Mouse (Mus musculus): Measurements from ENCODE around the gene Sez6. TPM values are rescaled to one million over a fixed set of nuclear protein-coding genes. Genes with fewer than 3 reads are reported as not detected.

Sez6 gene
- 0.17 TPM in 1 of 2 replicates, not detected in the other for polyA plus RNA-seq (2015; fragmentation: Nextera tagmentation; extraction: Ambion mirVana)

DNA sequence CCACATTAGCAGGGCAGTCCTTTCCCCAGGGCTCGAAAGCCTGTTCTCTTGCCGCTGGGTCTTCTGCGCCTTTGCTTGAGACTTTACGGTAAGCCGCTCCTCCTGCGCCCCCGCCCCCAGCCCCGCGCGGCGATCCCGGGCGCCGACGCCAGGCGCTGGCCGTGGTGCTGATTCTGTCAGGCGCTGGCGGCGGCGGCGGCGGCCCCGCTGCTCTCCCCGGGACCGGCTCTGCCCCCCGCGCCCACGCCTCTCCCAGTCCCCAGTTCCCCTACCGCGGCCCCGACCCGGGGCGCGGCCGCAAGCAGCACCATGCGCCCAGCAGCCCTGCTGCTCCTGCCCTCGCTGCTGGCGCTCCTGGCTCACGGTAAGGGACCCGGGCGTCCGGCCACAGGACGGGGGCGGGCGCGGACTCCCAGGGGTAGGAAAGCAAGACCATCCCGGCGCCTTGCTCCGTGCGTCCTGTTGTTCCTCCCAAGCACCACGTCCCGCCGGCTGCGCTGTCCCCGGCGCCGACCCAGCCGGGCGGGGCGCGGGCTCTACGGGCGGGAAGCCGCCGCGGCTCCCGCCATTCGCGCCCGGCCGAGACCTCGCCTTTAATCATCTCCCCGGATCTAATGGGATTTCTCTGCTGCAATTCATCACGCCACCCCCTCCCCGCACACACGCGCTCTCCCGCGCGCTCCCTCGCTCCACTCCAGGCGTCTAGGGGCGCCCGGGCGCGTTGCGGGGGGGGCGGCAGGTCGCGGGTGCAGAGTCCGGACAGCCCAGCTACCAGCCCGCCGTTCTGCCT is at the start of gene Sez6:
Sez6 (plus strand) TSS at position 50 of the 790 bp plus-strand sequence.
- WGBS = under 1% methylated on average over 73 of the region's 94 CpGs
- Histone ChIP-seq H3K9ac (ENCODE audit: low read depth, low read length) (no peak within 1 kb of the TSS), H3K4me1 (replicated peaks; ENCODE audit: insufficient read depth, low read length) (peaks cover 8% of the 10 kb centered on the region), H3K27me3 (ENCODE audit: insufficient read depth, low read length) (peaks cover 67% of the 10 kb centered on the region), H3K9me3 (replicated peaks; ENCODE audit: low read length) (no peaks in the 10 kb centered on the region), H3K36me3 (ENCODE audit: insufficient read depth, low read length) (no peaks in the 10 kb centered on the region), H3K4me2 (ENCODE audit: low read length) (peak within 1 kb of the TSS; percentile 82), H3K27ac (no peak within 1 kb of the TSS), H3K4me3 (replicated peaks; ENCODE audit: low read depth, low read length) (peak within 1 kb of the TSS; percentile 40)
- DNase-seq (ENCODE audit: low spot score) = peak; percentile 85
- peak; percentile 26; the same call in 1 of the 2 replicates for TF ChIP-seq CTCF (IDR thresholded peaks at IDR 0.05; ENCODE audit: low read depth)
- 0 out of 2 replicates have a peak, but pooled peaks have one; percentile 52 for ATAC-seq (replicated peaks; ENCODE audit: low FRiP score, low read depth)

DNA sequence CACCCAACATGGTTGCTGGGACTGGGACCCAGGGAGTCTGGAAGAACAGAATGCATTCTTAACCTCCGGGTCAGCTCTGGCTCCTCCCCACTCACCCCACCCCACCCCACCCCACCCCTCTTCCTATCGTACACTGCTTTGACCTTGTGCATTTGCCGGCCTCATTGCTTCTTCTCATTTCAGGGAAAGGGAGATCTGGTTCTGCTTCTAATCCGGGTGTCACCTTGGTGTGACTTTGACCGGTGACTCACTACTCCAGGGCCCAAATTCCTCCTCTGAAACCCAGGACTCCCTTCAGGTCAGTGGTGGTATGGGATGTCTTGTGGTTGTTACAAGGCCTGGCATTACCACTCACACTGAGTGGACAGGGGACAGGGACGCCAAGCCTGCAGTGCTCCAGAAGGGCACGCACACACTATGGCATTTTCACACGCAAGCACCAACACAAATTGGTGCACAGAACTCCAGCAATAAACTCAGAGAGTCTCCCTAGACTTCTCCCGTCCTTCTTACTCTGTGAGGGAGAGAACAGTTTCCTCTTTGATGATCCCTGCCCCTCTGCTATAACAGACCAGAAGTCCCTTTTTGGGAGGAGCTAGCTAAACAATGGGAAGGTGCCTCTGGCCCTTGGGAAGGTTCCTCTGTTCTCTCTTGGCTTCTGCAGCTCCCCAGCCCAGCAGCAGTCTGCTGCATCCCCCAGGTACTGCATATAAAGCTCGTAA is 45.9 kb upstream of the Sez6 start:
- no peak for TF ChIP-seq CTCF (IDR thresholded peaks at IDR 0.05; ENCODE audit: low read depth)
- no peaks in the 10 kb centered on the region for H3K36me3 ChIP-seq (ENCODE audit: insufficient read depth, low read length)
- ATAC-seq (replicated peaks; ENCODE audit: low FRiP score, low read depth) (no peak), DNase-seq (ENCODE audit: low spot score) (no peak)
- no peak overlapping the region for H3K4me2 ChIP-seq (ENCODE audit: low read length)
- no peaks in the 10 kb centered on the region for H3K4me1 ChIP-seq (replicated peaks; ENCODE audit: insufficient read depth, low read length)
- H3K9ac ChIP-seq (ENCODE audit: low read depth, low read length) = no peak overlapping the region
- WGBS = 40% methylated on average over 10 of the region's 10 CpGs
- H3K4me3 ChIP-seq (replicated peaks; ENCODE audit: low read depth, low read length) = no peak overlapping the region
- no peaks in the 10 kb centered on the region for H3K27me3 ChIP-seq (ENCODE audit: insufficient read depth, low read length)
- peak overlapping the region; percentile 19; the same call in 1 of the 2 replicates for H3K27ac ChIP-seq
- no peaks in the 10 kb centered on the region for H3K9me3 ChIP-seq (replicated peaks; ENCODE audit: low read length)

DNA sequence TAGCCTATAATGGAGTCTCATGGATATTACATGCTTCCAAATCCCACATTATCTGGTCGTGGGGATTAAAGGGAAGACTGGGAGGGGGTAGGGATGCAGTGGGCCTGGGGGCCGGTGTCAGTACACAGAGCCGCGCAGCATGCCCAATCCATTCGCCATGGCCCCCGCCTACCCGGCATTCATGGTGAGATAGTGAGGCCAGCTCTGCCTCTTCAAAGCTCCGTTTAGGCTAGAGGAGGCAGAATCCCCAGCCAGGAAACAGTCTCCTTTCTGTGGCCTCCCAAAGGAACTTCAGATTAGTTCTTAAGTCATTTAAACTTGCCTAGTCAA is 45.4 kb upstream of the Sez6 start:
- ATAC-seq (replicated peaks; ENCODE audit: low FRiP score, low read depth) (no peak), DNase-seq (ENCODE audit: low spot score) (no peak)
- Histone ChIP-seq H3K4me1 (replicated peaks; ENCODE audit: insufficient read depth, low read length) (no peaks in the 10 kb centered on the region), H3K4me2 (ENCODE audit: low read length) (no peak overlapping the region), H3K27ac (0 out of 2 replicates have a peak overlapping the region, but pooled peaks have one; percentile 19), H3K36me3 (ENCODE audit: insufficient read depth, low read length) (no peaks in the 10 kb centered on the region), H3K27me3 (ENCODE audit: insufficient read depth, low read length) (no peaks in the 10 kb centered on the region), H3K4me3 (replicated peaks; ENCODE audit: low read depth, low read length) (no peak overlapping the region), H3K9me3 (replicated peaks; ENCODE audit: low read length) (no peaks in the 10 kb centered on the region), H3K9ac (ENCODE audit: low read depth, low read length) (no peak overlapping the region)
- TF ChIP-seq CTCF (IDR thresholded peaks at IDR 0.05; ENCODE audit: low read depth) = no peak
- 45% methylated on average over 8 of the region's 8 CpGs for WGBS

DNA sequence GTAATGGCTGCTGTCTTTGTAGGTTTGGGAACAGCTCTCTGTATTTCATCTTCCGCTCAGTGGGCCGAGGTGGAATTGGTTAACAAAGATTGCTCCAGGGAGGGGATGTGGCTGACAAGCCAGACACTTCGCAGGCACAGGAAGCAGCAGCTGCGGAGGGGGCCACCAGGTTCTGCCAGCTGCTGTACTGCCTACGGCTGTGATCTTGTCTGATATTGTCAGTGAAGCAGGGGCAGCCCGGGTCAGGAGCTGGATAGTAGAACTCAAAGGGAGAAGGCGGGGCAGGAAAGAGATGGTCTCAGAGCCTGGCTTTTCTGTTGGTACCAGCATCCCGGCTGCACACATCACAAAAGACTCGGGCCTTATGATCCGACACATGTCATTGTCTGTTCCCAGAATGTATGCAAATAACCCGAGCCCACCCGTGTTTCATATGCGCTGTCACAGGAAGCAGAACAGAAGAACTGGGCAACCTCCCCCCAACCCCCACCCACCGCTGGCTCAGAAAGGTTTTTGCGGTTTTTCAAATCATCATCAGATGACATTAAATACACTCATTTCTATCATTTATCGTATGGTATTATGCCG is 43.1 kb upstream of the Sez6 start:
- ATAC-seq (replicated peaks; ENCODE audit: low FRiP score, low read depth) = no peak
- WGBS = 45% methylated on average over 17 of the region's 17 CpGs
- H3K27ac ChIP-seq = no peak overlapping the region

DNA sequence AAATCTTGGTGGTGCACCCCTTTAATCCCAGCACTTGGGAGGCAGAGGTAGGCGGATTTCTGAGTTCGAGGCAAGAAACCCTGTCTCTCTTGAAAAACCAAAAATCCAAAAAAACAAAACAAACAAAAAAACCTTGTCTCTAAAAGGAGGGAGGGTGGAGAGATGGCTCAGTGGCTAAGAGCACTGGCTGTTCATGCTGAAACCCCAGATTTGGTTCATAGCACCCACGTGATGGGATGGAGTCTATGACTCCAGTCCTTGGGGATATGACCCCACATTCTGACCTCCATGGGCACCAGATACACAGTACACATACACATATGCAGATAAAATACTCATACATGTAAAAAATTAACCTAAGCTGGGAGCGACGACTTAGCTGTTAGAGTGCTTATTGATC is 41.8 kb upstream of the Sez6 start:
- no peaks in the 10 kb centered on the region for H3K9me3 ChIP-seq (replicated peaks; ENCODE audit: low read length)
- H3K9ac ChIP-seq (ENCODE audit: low read depth, low read length) = no peak overlapping the region
- H3K27ac ChIP-seq = no peak overlapping the region
- 80% methylated on average over 5 of the region's 5 CpGs for WGBS
- DNase-seq (ENCODE audit: low spot score) (no peak), ATAC-seq (replicated peaks; ENCODE audit: low FRiP score, low read depth) (no peak)
- no peak for TF ChIP-seq CTCF (IDR thresholded peaks at IDR 0.05; ENCODE audit: low read depth)
- no peak overlapping the region for H3K4me2 ChIP-seq (ENCODE audit: low read length)
- no peaks in the 10 kb centered on the region for H3K36me3 ChIP-seq (ENCODE audit: insufficient read depth, low read length)
- H3K4me1 ChIP-seq (replicated peaks; ENCODE audit: insufficient read depth, low read length) = peaks cover 9% of the 10 kb centered on the region
- H3K4me3 ChIP-seq (replicated peaks; ENCODE audit: low read depth, low read length) = no peak overlapping the region
- no peaks in the 10 kb centered on the region for H3K27me3 ChIP-seq (ENCODE audit: insufficient read depth, low read length)

More for the DNA sequence above, 43.1 kb upstream of the Sez6 start:
- TF ChIP-seq CTCF (IDR thresholded peaks at IDR 0.05; ENCODE audit: low read depth) = no peak
- Histone ChIP-seq H3K4me2 (ENCODE audit: low read length) (no peak overlapping the region), H3K27me3 (ENCODE audit: insufficient read depth, low read length) (no peaks in the 10 kb centered on the region), H3K4me1 (replicated peaks; ENCODE audit: insufficient read depth, low read length) (peaks cover 4% of the 10 kb centered on the region; the same call in 1 of the 2 replicates), H3K4me3 (replicated peaks; ENCODE audit: low read depth, low read length) (no peak overlapping the region), H3K9ac (ENCODE audit: low read depth, low read length) (no peak overlapping the region), H3K36me3 (ENCODE audit: insufficient read depth, low read length) (no peaks in the 10 kb centered on the region), H3K9me3 (replicated peaks; ENCODE audit: low read length) (no peaks in the 10 kb centered on the region)
- DNase-seq (ENCODE audit: low spot score) = no peak

DNA sequence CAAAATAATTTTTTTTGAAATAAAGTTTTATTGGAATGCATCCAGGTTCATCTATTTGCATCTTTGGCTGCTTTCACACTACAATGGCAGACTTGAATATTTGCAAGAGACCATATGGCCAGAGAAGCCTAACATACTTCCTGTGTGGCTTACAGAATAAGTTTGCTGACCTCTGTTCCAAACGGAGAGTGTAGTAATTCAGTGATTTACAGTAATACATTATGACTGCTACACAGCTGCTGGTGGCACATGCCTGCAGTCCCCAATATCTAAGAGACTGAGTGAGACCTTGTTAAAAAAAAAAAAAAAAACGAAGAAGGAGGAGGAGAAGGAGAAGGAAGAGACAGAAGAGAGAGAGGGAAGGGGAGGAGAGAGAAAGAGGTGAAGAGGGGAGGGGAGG is 41.1 kb upstream of the Sez6 start:
- H3K9me3 ChIP-seq (replicated peaks; ENCODE audit: low read length) = no peaks in the 10 kb centered on the region
- no peak overlapping the region for H3K4me3 ChIP-seq (replicated peaks; ENCODE audit: low read depth, low read length)
- ATAC-seq (replicated peaks; ENCODE audit: low FRiP score, low read depth) (no peak), DNase-seq (ENCODE audit: low spot score) (peak; percentile 49)
- no peak overlapping the region for H3K4me2 ChIP-seq (ENCODE audit: low read length)
- H3K27ac ChIP-seq = no peak overlapping the region
- WGBS = 17% methylated on average over 1 of the region's 2 CpGs
- no peak for TF ChIP-seq CTCF (IDR thresholded peaks at IDR 0.05; ENCODE audit: low read depth)
- no peaks in the 10 kb centered on the region for H3K36me3 ChIP-seq (ENCODE audit: insufficient read depth, low read length)
- peaks cover 15% of the 10 kb centered on the region for H3K4me1 ChIP-seq (replicated peaks; ENCODE audit: insufficient read depth, low read length)
- no peak overlapping the region for H3K9ac ChIP-seq (ENCODE audit: low read depth, low read length)
- H3K27me3 ChIP-seq (ENCODE audit: insufficient read depth, low read length) = no peaks in the 10 kb centered on the region

All from kidney, postnatal 0 days (tissue).